Mouse (Mus musculus): ENCODE measurements around the gene 4930519P11Rik.

DNA sequence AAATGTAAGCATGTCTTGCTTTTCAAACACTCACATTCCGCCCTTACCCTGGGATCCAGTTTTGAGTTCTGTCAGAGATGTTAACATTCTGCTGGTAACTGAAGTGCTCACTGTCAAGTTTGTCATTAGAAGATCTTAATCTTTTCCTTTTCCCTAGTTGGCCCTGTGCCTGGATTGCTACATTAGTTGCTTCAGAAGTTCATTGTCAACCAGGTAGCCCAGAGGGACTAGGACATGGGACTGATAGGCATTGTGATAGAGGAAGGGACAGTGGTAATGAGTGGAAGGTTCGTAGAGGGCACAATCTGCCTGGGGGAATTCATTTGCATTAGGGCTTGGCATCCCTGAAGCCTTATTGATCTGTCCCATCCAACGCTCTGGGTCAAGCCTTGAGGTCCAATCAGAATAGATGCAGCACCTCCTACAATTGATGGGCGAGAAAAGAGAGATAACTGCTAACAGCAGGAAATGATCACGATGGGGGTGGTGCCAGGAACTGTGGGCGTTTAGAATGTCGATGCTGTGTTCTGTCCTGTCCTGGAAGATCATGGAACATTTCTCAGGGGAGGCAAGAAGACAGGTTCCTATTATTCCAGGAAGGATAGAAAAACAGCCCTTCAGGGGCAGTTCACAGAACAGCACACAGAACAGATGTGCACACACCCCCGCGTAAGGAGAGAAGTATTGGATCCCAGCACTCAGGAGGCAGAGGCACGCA, 4.0 kb downstream of the 4930519P11Rik start:
- TF ChIP-seq CTCF (IDR thresholded peaks at IDR 0.05; ENCODE audit: borderline replicate concordance, insufficient read depth, low read length) (no peak), POLR2A (IDR thresholded peaks at IDR 0.05; ENCODE audit: low read depth, low read length) (no peak)
